Mouse (Mus musculus): ENCODE results near the gene Zfp503. TPM values are rescaled to one million over a fixed set of nuclear protein-coding genes. Genes with fewer than 3 reads are reported as not detected.

The Zfp503 gene
- polyA plus RNA-seq, 1 experiment from 2014 or later, result 8.0 TPM

DNA sequence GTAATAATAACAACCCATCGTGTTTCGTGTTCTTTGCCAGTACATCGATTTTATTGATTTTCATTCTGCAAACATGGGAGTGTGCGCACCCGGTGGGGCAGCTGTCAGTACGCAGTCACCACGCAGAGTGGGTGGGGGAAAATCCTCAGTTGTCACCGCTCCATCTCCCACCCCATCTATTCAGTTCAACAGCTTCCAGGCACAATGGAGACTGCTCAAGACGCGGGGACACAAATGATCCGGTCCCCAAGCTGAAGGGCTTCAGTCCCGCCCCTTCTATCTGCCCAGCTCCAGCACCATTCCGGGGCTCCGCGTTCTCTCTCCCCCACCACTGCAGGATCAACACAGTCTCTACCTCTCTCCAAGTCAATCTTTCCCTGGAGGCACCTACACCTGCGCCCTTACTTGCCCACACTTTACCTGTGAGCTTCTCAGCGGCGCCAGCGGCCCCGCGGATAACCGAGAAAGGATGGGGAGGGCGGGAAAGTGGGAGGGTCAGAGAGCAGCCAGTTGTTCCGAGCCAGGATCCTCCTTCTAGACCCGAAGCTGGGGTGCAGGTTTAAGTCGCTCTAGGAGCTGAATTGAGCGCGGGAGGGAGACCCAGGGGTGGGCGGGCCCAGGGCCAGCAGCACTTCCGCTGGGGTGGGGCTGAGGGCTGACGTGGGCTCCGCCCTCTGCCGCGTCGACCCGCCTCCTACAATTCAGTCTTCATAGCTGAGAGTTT lies 5.8 kb upstream of the Zfp503 start:
- no peaks in the 10 kb centered on the region for H3K36me3 ChIP-seq (ENCODE audit: control insufficient read depth, insufficient read depth, low read length)
- peak overlapping the region; percentile 91 for H3K4me2 ChIP-seq (ENCODE audit: low read length)
- H3K9me3 ChIP-seq (ENCODE audit: control insufficient read depth, low read length), result no peaks in the 10 kb centered on the region
- H3K4me1 ChIP-seq (ENCODE audit: control insufficient read depth, insufficient read depth, low read depth, low read length), result peaks cover 20% of the 10 kb centered on the region
- H3K27ac ChIP-seq (ENCODE audit: low read depth, low read length), result peak overlapping the region; percentile 70
- H3K4me3 ChIP-seq (ENCODE audit: low read length), result peak overlapping the region; percentile 52
- WGBS, result under 1% methylated on average over 33 of the region's 36 CpGs
- ATAC-seq, result peak; percentile 85
- peaks cover 18% of the 10 kb centered on the region for H3K27me3 ChIP-seq (replicated peaks; ENCODE audit: control insufficient read depth, insufficient read depth, low read length)
- H3K9ac ChIP-seq (ENCODE audit: low read depth, low read length), result peak overlapping the region; percentile 69

DNA sequence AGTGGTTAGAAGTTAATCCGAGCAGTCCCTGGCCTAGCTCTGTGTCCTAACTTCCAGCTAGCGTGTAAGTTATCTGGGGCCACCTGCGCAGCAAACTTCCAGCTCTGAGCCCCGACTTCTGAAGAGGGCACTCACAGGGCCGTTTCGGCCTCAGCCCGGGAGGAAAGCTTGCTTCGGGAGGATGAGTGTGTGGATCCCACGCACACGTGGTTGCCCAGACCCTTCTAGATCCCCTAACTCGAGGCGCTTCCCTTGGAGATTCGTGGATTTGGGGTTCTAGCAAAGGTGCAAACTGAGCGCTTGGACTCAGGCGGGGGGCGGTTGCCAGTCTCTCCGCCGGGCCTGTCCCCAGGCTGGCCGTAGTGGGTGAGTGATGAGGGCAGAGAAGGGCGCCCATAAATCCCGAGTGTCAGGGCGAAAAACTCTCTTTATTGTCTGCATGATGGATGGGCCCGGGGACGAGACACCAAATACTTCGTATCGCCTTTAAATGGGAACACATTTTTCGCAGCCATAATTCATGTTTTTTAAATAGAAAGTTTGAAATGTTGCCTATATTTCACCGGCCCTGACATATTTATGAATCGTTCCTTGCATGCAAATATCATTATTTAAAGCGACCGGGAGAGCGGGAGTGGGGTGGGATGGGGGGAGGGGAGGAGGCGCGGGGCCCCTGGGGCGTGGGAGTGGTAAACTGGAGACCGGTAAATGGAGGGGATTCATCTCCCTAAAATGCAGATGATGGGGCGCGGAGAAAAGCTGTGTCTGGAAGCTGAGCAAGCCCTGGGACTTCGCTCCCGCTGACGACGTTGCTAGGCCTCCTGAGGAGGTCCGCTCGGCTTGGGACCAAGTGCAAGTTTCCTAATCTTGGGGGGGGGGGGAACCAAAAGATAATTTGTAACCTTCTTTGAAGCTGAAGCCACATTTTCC lies 4.9 kb upstream of the Zfp503 start:
- Histone ChIP-seq H3K36me3 (ENCODE audit: control insufficient read depth, insufficient read depth, low read length) (no peaks in the 10 kb centered on the region), H3K9me3 (ENCODE audit: control insufficient read depth, low read length) (no peaks in the 10 kb centered on the region), H3K27ac (ENCODE audit: low read depth, low read length) (peak overlapping the region; percentile 34; the same call in 1 of the 2 replicates), H3K4me1 (ENCODE audit: control insufficient read depth, insufficient read depth, low read depth, low read length) (peaks cover 26% of the 10 kb centered on the region), H3K4me2 (ENCODE audit: low read length) (peak overlapping the region; percentile 91), H3K4me3 (ENCODE audit: low read length) (peak overlapping the region; percentile 52), H3K27me3 (replicated peaks; ENCODE audit: control insufficient read depth, insufficient read depth, low read length) (peaks cover 19% of the 10 kb centered on the region), H3K9ac (ENCODE audit: low read depth, low read length) (peak overlapping the region; percentile 43)
- ATAC-seq, result no peak
- WGBS, result 5% methylated on average over 44 of the region's 44 CpGs

DNA sequence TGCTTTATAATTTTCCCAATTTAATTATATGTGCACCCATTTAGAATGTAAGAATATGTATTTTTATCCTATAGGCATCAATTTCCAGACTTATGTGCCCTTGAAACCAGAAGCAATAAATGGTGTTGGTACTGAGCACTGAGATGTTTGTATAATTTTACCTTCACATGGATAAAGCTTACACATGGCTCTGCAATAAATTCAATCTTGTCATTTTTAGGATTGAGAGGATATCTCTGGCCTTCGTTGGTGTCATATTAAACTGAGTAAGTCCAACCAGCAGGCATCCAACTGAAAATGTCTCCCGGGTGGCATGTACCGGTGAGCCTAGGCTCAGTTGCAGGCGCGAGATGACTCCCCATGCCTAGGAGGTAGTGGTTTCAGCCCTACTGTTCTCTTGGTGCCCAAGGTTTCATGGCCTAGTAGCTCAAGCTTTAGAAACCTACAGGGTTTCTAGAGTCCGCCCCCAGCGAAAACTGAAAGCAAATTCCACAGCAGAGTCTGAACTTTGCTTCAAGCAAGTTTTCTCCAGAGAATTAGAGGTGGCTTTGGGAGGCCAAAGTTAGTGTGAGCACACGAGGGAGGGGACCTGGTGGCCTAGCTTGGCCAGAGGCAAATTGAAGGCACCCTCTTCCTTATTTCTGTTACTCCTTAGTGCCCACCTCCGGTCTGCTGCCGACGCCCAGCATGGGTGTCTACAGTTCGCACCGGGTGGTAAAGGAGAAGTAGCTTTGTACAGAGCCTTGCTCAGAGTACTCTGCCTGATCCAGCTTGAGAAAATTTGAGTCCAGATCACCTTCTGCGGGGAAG lies 4.1 kb upstream of the Zfp503 start:
- WGBS, result 21% methylated on average over 14 of the region's 14 CpGs
- no peaks in the 10 kb centered on the region for H3K36me3 ChIP-seq (ENCODE audit: control insufficient read depth, insufficient read depth, low read length)
- peak overlapping the region; percentile 52 for H3K4me3 ChIP-seq (ENCODE audit: low read length)
- no peak for ATAC-seq
- peak overlapping the region; percentile 91 for H3K4me2 ChIP-seq (ENCODE audit: low read length)
- H3K9me3 ChIP-seq (ENCODE audit: control insufficient read depth, low read length), result no peaks in the 10 kb centered on the region
- H3K9ac ChIP-seq (ENCODE audit: low read depth, low read length), result no peak overlapping the region
- H3K4me1 ChIP-seq (ENCODE audit: control insufficient read depth, insufficient read depth, low read depth, low read length), result peaks cover 34% of the 10 kb centered on the region
- no peak overlapping the region for H3K27ac ChIP-seq (ENCODE audit: low read depth, low read length)
- H3K27me3 ChIP-seq (replicated peaks; ENCODE audit: control insufficient read depth, insufficient read depth, low read length), result peaks cover 19% of the 10 kb centered on the region

DNA sequence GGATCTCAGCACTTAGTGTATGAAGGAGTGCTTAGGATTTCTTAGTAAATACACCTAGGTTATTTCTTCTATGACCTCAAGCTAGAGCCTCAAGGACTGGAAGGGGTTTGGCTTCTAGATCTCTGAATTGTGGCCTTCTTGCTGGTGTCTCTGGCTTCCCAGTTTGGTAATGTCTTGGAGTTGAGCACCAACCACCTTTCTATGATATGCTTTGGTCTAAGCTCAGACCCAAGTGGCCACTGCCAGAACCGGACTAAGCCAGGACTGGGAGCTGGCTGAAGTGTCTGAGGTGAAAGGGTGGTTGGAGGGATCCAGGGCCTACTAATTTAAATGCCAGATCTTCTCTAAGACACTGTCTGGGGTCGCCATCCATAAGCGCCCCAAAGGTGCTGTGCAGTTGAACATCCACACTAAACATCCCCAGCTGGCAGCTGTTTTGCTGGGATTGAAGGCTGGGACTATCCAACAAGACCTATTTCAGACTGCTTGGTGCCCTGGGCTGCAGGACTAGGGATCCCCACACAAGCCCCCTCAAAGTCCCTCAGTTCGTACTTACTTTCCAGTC lies 3.0 kb upstream of the Zfp503 start:
- Histone ChIP-seq H3K4me2 (ENCODE audit: low read length) (peak overlapping the region; percentile 84; the same call in 1 of the 2 replicates), H3K36me3 (ENCODE audit: control insufficient read depth, insufficient read depth, low read length) (no peaks in the 10 kb centered on the region), H3K9ac (ENCODE audit: low read depth, low read length) (no peak overlapping the region), H3K27ac (ENCODE audit: low read depth, low read length) (no peak overlapping the region), H3K9me3 (ENCODE audit: control insufficient read depth, low read length) (no peaks in the 10 kb centered on the region), H3K4me1 (ENCODE audit: control insufficient read depth, insufficient read depth, low read depth, low read length) (peaks cover 34% of the 10 kb centered on the region), H3K4me3 (ENCODE audit: low read length) (no peak overlapping the region), H3K27me3 (replicated peaks; ENCODE audit: control insufficient read depth, insufficient read depth, low read length) (peaks cover 19% of the 10 kb centered on the region)
- 62% methylated on average over 4 of the region's 4 CpGs for WGBS
- ATAC-seq, result no peak

DNA sequence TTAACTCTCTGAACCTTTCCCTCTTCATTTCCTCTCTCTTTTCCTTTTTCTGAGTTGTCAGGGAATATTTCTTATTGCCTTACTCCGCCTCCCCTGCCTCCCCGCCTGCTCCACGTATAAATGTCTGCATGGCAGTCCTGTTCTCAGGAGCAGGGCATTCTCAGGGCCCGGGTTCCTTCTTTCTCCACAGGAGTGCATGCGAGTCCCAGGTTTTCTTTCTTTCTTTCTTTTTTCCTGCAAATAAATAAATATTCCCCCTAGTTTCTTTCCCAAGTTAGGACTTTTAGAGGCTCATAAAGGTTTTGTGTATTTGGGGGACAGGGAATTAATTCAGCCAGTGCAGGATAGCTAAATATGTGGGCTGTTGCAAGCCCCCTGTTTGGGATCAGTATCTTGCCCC lies 2.5 kb upstream of the Zfp503 start:
- H3K9ac ChIP-seq (ENCODE audit: low read depth, low read length), result no peak overlapping the region
- peaks cover 34% of the 10 kb centered on the region for H3K4me1 ChIP-seq (ENCODE audit: control insufficient read depth, insufficient read depth, low read depth, low read length)

DNA sequence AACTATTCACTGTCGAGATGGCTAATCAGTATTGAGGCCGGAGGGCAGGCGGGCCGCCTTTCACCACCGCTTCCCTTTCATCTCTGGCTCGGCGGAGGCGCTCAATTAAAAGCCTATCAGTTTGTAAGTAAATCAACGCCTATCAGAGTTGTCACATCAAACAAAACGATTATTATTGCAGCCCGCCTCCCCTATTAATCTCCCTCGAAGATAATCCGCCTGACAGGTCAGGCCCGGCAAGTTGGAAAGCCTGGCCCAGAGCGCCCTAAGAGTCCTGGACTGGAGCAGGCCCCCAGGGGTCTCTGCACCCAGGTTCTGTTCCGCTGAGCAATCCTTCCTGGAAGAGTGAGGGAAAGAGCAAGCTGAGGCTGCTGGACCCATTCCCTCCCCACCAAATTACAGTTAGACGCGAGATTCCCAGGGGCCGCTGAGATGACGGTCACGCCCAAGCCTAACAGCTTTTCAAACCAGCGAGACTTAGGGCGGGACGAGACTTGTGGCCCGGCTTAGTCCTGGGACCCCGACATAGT lies 1.9 kb upstream of the Zfp503 start:
- no peaks in the 10 kb centered on the region for H3K9me3 ChIP-seq (ENCODE audit: control insufficient read depth, low read length)
- H3K9ac ChIP-seq (ENCODE audit: low read depth, low read length), result peak overlapping the region; percentile 43
- H3K4me3 ChIP-seq (ENCODE audit: low read length), result peak overlapping the region; percentile 75
- 3% methylated on average over 26 of the region's 26 CpGs for WGBS
- H3K27ac ChIP-seq (ENCODE audit: low read depth, low read length), result no peak overlapping the region
- H3K4me1 ChIP-seq (ENCODE audit: control insufficient read depth, insufficient read depth, low read depth, low read length), result peaks cover 37% of the 10 kb centered on the region
- H3K36me3 ChIP-seq (ENCODE audit: control insufficient read depth, insufficient read depth, low read length), result no peaks in the 10 kb centered on the region
- peak overlapping the region; percentile 84 for H3K4me2 ChIP-seq (ENCODE audit: low read length)
- ATAC-seq, result no peak
- peaks cover 15% of the 10 kb centered on the region for H3K27me3 ChIP-seq (replicated peaks; ENCODE audit: control insufficient read depth, insufficient read depth, low read length)

More for the DNA sequence above, 2.5 kb upstream of the Zfp503 start:
- no peak overlapping the region; the same call in 1 of the 2 replicates for H3K4me3 ChIP-seq (ENCODE audit: low read length)
- H3K27ac ChIP-seq (ENCODE audit: low read depth, low read length), result no peak overlapping the region
- H3K27me3 ChIP-seq (replicated peaks; ENCODE audit: control insufficient read depth, insufficient read depth, low read length), result peaks cover 19% of the 10 kb centered on the region
- no peaks in the 10 kb centered on the region for H3K36me3 ChIP-seq (ENCODE audit: control insufficient read depth, insufficient read depth, low read length)
- H3K9me3 ChIP-seq (ENCODE audit: control insufficient read depth, low read length), result no peaks in the 10 kb centered on the region
- 22% methylated on average over 5 of the region's 5 CpGs for WGBS
- H3K4me2 ChIP-seq (ENCODE audit: low read length), result peak overlapping the region; percentile 84
- ATAC-seq, result no peak

DNA sequence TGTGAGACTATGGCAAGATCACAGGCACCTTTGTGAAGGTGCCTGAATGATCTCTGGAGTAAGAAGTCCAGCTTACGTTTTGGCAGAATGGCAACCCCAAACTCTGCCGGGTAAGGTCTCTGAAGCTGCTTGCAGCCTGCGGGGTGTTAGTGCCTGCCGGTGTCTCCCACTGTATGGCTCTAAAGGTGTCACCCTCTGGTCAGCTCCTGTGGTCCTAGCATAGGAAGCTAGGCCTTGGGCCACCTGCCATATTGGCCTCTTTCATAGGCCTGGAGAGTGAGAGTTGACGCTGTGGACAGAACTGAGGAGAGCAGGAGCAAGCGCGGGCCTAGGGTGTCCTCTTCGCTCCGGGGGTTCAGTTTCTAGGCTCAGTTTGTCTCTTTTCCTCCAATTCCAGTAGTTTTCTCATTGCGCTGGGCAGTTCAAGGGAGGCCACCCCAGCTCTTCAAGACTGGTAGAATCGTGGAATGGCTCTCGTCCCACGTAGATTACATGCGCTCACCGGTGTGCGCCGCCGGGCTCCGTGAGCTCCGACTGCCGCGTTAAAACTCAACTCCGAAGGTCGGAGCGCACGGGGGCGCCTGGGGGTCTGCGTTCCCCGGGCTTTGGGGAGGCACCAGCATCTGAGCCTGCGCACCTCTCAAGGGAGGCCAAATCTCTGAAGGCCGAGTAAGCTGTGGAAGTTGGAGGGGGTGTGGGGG lies 1.1 kb upstream of the Zfp503 start:
- no peaks in the 10 kb centered on the region for H3K36me3 ChIP-seq (ENCODE audit: control insufficient read depth, insufficient read depth, low read length)
- H3K4me3 ChIP-seq (ENCODE audit: low read length), result peak overlapping the region; percentile 75
- H3K27me3 ChIP-seq (replicated peaks; ENCODE audit: control insufficient read depth, insufficient read depth, low read length), result peaks cover 14% of the 10 kb centered on the region
- no peak for ATAC-seq
- WGBS, result 3% methylated on average over 31 of the region's 31 CpGs
- H3K27ac ChIP-seq (ENCODE audit: low read depth, low read length), result peak overlapping the region; percentile 71
- H3K4me1 ChIP-seq (ENCODE audit: control insufficient read depth, insufficient read depth, low read depth, low read length), result peaks cover 43% of the 10 kb centered on the region
- no peaks in the 10 kb centered on the region for H3K9me3 ChIP-seq (ENCODE audit: control insufficient read depth, low read length)
- peak overlapping the region; percentile 84 for H3K4me2 ChIP-seq (ENCODE audit: low read length)
- H3K9ac ChIP-seq (ENCODE audit: low read depth, low read length), result peak overlapping the region; percentile 48
